Mouse (Mus musculus) neural tube, embryonic 14.5 days (tissue): Measurements from ENCODE around the gene Tmem164. TPM values are rescaled to one million over a fixed set of nuclear protein-coding genes. Genes with fewer than 3 reads are reported as not detected.
"Not testable (repeated sequence)": the region's sequence is repeated elsewhere in the genome, so short reads cannot be mapped to it uniquely, and the experiment has no call there.

Source experiments
- ATAC-seq: fragments of 200-750 bp; cut with Nextera tagmentation; 2 replicates; pipeline ENCODE4 v1.8.0; 2017; ENCODE audit warnings: low read depth, mild to moderate bottlenecking, moderate TSS enrichment, moderate library complexity
- H3K27ac ChIP-seq: fragments of 300-500 bp; sonication (generic); 2 replicates; pipeline ENCODE4 v1.5.1; 2014; ENCODE audit warnings: low read depth, mild to moderate bottlenecking, control low read depth, low read length, moderate library complexity, mixed read lengths
- H3K27me3 ChIP-seq: fragments of 300-500 bp; sonication (generic); 2 replicates; pipeline ENCODE4 v1.6.1; 2014; ENCODE audit warnings: low read length; ENCODE audit not compliant: control insufficient read depth, insufficient read depth
- H3K36me3 ChIP-seq: fragments of 300-500 bp; sonication (generic); 2 replicates; pipeline ENCODE4 v1.6.1; 2014; ENCODE audit warnings: low read length, mixed read lengths; ENCODE audit not compliant: control insufficient read depth, insufficient read depth
- H3K4me1 ChIP-seq: fragments of 300-500 bp; sonication (generic); 2 replicates; pipeline ENCODE4 v1.6.1; 2014; ENCODE audit warnings: low read length; ENCODE audit not compliant: control insufficient read depth, insufficient read depth
- H3K4me2 ChIP-seq: fragments of 300-500 bp; sonication (generic); 2 replicates; pipeline ENCODE4 v1.6.1; 2014; ENCODE audit warnings: mild to moderate bottlenecking, low read depth, low read length, control low read depth
- H3K4me3 ChIP-seq: fragments of 300-500 bp; sonication (generic); 2 replicates; pipeline ENCODE4 v1.5.1; 2014; ENCODE audit warnings: low read depth, low read length, control low read depth, mixed read lengths
- H3K9ac ChIP-seq: fragments of 300-500 bp; sonication (generic); replicated peaks from 2 replicates; pipeline ENCODE4 v1.6.1; 2014; ENCODE audit warnings: low read depth, mild to moderate bottlenecking, control low read depth, low read length, mixed read lengths
- H3K9me3 ChIP-seq: fragments of 300-500 bp; sonication (generic); 2 replicates; pipeline ENCODE4 v1.6.1; 2016; ENCODE audit warnings: low read length; ENCODE audit not compliant: control insufficient read depth
- WGBS: fragments of 180-500 bp; shearing (Covaris S2); extraction: QIAGEN DNeasy Blood & Tissue Kit; methylation state at CpG from one replicate; pipeline ENCODE4 v1.1.7; 2014; 5-methylcytosine and 5-hydroxymethylcytosine counted together
- polyA plus RNA-seq: library from polyadenylated mRNA; unstranded; fragments of >200 nt; fragmentation: Nextera tagmentation; extraction: Ambion mirVana; gene quantifications from 2 replicates; pipeline ENCODE4 v1.2.1, GENCODE M21; 2014

Gene Tmem164
- 11.0 and 19.0 TPM in 2 replicates for polyA plus RNA-seq

DNA sequence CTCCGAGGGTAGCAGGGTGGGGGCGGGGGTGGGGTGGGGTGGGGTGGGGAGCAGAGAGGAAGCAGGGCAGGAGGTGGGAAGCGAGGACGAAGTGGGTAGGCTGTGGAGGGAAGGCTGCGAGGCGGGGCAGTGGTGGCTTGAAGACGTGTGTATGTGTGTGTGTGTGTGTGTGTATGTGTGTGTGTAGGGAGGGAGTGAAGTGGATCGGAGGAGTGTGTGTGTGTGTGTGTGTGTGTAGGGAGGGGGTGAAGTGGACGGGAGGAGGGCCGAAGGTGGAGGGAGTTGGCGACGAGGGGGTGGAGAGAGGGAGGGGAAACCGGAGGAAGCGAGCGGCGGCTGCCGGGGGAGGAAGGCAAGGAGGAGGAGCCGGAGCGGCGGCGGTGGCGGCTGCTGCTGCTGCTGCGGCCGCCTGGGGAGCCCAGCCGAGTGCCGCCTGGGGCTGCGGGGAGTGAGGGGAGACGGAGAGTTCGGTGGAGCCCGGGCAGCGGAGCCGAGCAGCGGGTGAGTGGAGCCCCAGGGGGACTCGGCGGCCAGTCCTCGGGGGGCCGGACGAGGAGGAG, at the start of gene Tmem164:
Gene Tmem164, plus strand, starts transcription at position 351 of the 560 bp plus-strand sequence.
- peak; percentile 79 for ATAC-seq
- Histone ChIP-seq H3K27me3 (no peaks in the 10 kb centered on the region), H3K9me3 (no peaks in the 10 kb centered on the region), H3K4me1 (0 out of 2 replicates have a peak, but pooled peaks cover 2% of the 10 kb centered on the region), H3K4me3 (peak within 1 kb of the TSS; percentile 52), H3K4me2 (peak within 1 kb of the TSS; percentile 54), H3K36me3 (no peaks in the 10 kb centered on the region), H3K27ac (peak within 1 kb of the TSS; percentile 76), H3K9ac (peak within 1 kb of the TSS; percentile 65)
- WGBS: 9% methylated on average over 14 of the region's 38 CpGs

DNA sequence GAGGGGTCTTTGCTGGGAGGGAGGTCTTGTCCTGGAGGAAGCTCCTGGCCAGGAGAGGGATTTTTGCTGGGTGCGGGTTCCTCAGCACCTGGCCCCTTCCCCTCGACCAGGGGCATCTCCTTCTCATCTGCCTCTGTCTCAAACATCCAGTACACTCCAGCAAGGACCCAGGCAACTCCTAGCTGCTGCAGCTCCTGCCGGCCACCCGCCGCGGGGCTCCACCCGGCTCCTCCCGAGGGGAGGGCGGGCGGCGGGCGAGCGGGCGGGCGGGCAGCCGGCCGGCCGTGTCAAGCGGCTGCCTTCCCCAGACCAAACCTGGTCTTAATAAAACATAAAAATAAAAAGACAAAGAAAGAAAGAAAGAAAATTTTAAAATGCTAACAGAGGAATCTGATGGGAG, 48.2 kb upstream of the Tmem164 start:
- WGBS: 18% methylated on average over 2 of the region's 19 CpGs
- not testable (repeated sequence) for ATAC-seq, H3K4me3 ChIP-seq, H3K4me2 ChIP-seq, H3K9me3 ChIP-seq, H3K27ac ChIP-seq, H3K9ac ChIP-seq, H3K27me3 ChIP-seq, H3K36me3 ChIP-seq, H3K4me1 ChIP-seq

DNA sequence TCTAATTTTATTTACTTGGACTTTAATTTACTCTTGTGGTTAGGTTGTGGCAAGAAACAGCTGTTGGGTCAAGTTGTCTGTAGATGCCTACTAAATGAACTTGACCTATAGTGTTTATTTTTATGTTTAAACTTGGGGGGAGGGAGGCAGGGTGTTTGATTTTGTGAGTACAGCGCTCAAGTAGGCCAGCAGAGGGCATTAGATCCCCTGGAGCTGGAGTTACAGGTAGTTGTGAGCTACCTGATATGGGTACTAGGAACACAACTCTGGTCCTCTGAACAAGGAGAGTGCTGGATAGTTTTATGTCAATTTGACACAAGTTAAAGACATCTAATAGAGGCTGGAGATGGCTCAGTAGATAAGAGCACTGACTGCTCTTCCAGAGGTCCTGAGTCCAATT, 34.0 kb upstream of the Tmem164 start:
- Histone ChIP-seq H3K4me2 (no peak overlapping the region), H3K27me3 (no peaks in the 10 kb centered on the region), H3K36me3 (no peaks in the 10 kb centered on the region), H3K9ac (no peak overlapping the region), H3K27ac (no peak overlapping the region), H3K9me3 (no peaks in the 10 kb centered on the region), H3K4me3 (no peak overlapping the region), H3K4me1 (no peaks in the 10 kb centered on the region)
- 59% methylated on average over 1 of the region's 1 CpGs for WGBS
- ATAC-seq: no peak

DNA sequence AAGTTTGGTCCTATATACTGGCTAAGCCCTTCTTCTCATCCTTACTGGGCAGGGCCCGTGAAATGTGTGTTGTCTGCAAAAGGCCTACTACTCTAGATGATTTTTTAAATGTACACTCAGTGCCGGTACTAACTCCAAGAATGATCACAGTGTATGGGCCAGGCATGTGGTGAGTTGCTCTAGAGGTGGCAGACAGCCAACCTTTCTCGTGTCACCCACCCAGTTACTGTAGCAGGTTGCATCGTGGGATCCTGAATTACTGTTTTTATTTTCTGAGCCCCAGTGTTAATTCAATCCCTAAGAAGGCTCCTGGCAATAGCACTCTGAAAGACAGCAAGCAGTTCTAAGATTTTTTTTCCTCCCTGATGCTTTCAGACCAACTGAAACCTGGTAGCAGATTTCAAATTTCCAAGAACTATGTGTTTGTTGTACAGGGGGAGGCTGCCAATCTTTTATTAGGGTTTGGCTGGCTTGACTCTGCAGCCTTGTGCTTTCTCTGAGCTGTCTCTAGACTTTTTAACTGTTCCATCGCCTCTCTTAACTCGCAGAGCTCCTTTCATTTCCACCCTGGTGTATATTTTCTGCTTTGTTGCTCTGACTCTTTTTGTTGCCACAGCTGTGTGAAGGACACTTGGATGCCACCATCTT, 31.0 kb upstream of the Tmem164 start:
- H3K9me3 ChIP-seq: no peaks in the 10 kb centered on the region
- H3K27ac ChIP-seq: no peak overlapping the region
- no peak overlapping the region for H3K4me2 ChIP-seq
- H3K27me3 ChIP-seq: no peaks in the 10 kb centered on the region
- H3K4me1 ChIP-seq: no peaks in the 10 kb centered on the region
- H3K9ac ChIP-seq: no peak overlapping the region
- ATAC-seq: no peak
- H3K36me3 ChIP-seq: no peaks in the 10 kb centered on the region
- 57% methylated on average over 6 of the region's 6 CpGs for WGBS
- H3K4me3 ChIP-seq: no peak overlapping the region

DNA sequence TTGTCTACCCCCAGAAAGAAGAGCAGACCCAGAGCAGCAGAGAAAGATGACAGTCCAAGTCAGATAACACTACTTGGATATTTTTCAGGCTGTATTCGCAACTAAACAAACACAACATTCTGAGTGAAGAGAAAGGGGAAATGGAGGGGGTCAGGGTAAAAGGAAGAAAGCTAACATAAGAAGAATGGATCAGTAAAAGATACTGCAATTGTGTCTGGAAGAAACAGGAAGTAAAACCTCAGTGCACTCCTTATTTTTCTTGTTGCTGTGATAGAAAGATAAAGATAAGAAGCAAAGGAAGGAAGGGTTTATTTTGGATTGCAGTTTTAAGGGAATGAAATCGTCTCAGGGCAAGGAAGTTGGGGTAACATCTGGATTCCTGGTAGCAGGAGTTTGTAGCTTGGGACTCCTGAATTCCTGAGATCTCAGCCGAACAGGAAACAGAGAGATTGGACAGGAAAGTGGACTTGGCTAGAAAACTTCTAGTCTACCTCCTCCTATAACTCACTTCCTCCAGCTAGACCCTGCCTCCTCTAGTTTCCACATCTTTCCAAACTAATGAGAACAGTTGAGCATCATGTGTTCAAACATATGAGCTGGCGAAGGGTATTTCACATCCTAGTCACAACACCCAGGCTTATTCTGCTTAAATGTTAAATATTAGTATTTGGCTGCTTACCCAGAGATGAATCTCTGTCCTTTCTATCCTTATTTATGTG, 16.3 kb upstream of the Tmem164 start:
- ATAC-seq: no peak
- Histone ChIP-seq H3K36me3 (no peaks in the 10 kb centered on the region), H3K27ac (no peak overlapping the region), H3K4me3 (no peak overlapping the region), H3K9ac (no peak overlapping the region), H3K4me2 (no peak overlapping the region), H3K27me3 (no peaks in the 10 kb centered on the region), H3K4me1 (no peaks in the 10 kb centered on the region), H3K9me3 (no peaks in the 10 kb centered on the region)
- WGBS: 78% methylated on average over 4 of the region's 4 CpGs

DNA sequence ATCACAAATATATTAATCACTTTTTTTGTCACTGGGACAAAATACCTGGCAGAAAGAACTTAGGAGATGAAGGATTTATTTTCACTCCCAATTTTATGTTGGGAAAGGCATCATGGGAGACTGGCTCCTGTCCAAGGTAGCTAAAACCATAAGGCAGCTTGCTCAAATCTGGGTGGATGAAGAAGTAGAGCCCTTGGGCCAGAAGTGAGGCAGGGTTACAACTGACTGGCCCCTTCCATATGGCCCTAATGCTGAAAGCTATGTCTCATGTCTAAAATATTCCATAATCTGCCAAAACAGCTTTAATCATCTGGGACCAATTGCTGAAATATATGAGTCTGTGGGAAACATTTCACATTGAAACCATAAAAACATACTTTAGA, 15.8 kb upstream of the Tmem164 start:
- no peaks in the 10 kb centered on the region for H3K36me3 ChIP-seq
- no peak overlapping the region for H3K4me2 ChIP-seq
- no peaks in the 10 kb centered on the region for H3K27me3 ChIP-seq
- H3K4me1 ChIP-seq: no peaks in the 10 kb centered on the region
- H3K9me3 ChIP-seq: no peaks in the 10 kb centered on the region
- no peak overlapping the region for H3K27ac ChIP-seq
- no peak overlapping the region for H3K4me3 ChIP-seq
- H3K9ac ChIP-seq: no peak overlapping the region
- ATAC-seq: no peak

DNA sequence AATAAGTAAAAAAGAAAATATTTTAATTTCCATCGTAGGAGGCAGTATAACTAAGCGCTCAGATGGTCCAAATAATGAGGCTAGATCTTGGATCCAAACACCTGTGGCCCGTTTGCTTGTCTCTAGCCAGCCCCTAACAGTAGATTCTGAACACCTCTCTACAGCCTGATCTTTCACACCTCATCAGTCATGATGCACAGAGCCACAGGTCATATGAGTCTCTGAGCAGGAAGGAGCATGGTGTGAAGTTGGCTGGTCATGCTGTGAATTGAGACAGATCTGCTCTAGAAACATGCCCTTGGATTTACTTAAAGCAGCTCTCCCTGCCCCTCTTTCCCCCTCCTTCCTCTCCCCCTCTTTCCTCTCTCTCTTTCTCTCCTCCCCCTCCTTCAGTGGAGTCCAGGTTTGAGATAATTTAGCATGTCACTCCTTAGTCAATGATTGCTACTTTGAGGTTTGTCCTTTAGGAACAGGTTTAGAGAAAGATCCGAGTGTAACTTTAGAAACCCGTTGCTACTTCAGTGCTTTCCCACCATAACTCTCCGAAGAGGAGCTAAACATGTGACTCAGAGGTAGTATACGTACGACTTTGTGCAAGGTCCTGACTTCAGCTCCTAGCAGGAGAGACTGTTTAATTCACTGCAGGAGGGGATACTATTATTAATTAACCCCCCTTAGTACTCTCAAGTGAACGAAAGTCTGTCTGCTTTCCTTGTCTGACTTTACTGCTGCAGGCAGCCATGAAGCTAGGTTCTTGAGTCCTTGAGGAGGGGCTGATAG, 11.7 kb upstream of the Tmem164 start:
- H3K36me3 ChIP-seq: no peaks in the 10 kb centered on the region
- ATAC-seq: no peak
- H3K4me3 ChIP-seq: no peak overlapping the region
- no peak overlapping the region for H3K9ac ChIP-seq
- no peak overlapping the region for H3K4me2 ChIP-seq
- WGBS: 74% methylated on average over 9 of the region's 9 CpGs
- no peaks in the 10 kb centered on the region for H3K4me1 ChIP-seq
- H3K27me3 ChIP-seq: peaks cover 2% of the 10 kb centered on the region; the same call in 1 of the 2 replicates
- H3K27ac ChIP-seq: no peak overlapping the region
- H3K9me3 ChIP-seq: no peaks in the 10 kb centered on the region

DNA sequence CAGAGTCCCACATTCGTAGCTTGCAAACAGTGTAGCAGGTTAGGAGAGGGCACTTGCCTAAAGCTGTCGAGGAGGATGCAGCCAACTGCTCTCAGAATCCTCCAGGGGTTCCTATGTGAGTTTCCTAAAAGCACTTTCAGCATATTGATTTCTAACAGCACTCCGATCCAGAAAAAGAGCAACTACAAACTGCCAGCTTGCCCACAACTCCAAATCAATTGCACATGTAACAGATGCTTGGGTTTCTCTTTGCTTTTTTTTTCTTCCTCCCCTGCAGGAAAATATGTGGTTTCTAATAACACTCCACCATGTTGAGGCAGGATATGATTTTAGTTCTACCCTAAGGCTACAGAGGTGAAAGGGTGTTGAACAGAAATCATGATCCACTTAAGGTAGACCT, 11.1 kb upstream of the Tmem164 start:
- no peaks in the 10 kb centered on the region for H3K36me3 ChIP-seq
- H3K9me3 ChIP-seq: no peaks in the 10 kb centered on the region
- no peak overlapping the region for H3K4me3 ChIP-seq
- H3K4me2 ChIP-seq: no peak overlapping the region
- peaks cover 2% of the 10 kb centered on the region; the same call in 1 of the 2 replicates for H3K27me3 ChIP-seq
- H3K4me1 ChIP-seq: no peaks in the 10 kb centered on the region
- H3K27ac ChIP-seq: no peak overlapping the region
- 57% methylated on average over 3 of the region's 3 CpGs for WGBS
- no peak for ATAC-seq
- H3K9ac ChIP-seq: no peak overlapping the region
